Mouse (Mus musculus): Measurements from ENCODE around the gene Rsph3b. TPM values are rescaled to one million over a fixed set of nuclear protein-coding genes. Genes with fewer than 3 reads are reported as not detected.

The Rsph3b gene
- polyA plus RNA-seq, 1 experiment from 2014 or later: 56.1 TPM

- Histone ChIP-seq H3K9ac (replicated peaks; ENCODE audit: low read depth, low read length) (no peak overlapping the region), H3K27me3 (replicated peaks; ENCODE audit: control insufficient read depth, insufficient read depth, low read length) (no peaks in the 10 kb centered on the region), H3K27ac (ENCODE audit: low read length) (peak overlapping the region; percentile 62), H3K36me3 (ENCODE audit: control insufficient read depth, insufficient read depth) (no peaks in the 10 kb centered on the region), H3K4me1 (replicated peaks; ENCODE audit: control insufficient read depth, insufficient read depth, low read length) (peaks cover 29% of the 10 kb centered on the region), H3K9me3 (ENCODE audit: control insufficient read depth, low read length) (no peaks in the 10 kb centered on the region), H3K4me2 (ENCODE audit: low read length) (no peak overlapping the region), H3K4me3 (replicated peaks; ENCODE audit: low read length) (no peak overlapping the region)
- 6% methylated on average over 12 of the region's 12 CpGs for WGBS
- peak; percentile 29 for ATAC-seq
Measured at GRCm38 (mm10) chr17:6860491-6860897, 88.0 kb downstream of the Rsph3b start.

- no peaks in the 10 kb centered on the region for H3K27me3 ChIP-seq (replicated peaks; ENCODE audit: control insufficient read depth, insufficient read depth, low read length)
- H3K4me3 ChIP-seq (replicated peaks; ENCODE audit: low read length): no peak overlapping the region
- H3K9ac ChIP-seq (replicated peaks; ENCODE audit: low read depth, low read length): no peak overlapping the region
- peak overlapping the region; percentile 62 for H3K27ac ChIP-seq (ENCODE audit: low read length)
- no peaks in the 10 kb centered on the region for H3K36me3 ChIP-seq (ENCODE audit: control insufficient read depth, insufficient read depth)
- ATAC-seq: no peak
- peaks cover 29% of the 10 kb centered on the region for H3K4me1 ChIP-seq (replicated peaks; ENCODE audit: control insufficient read depth, insufficient read depth, low read length)
- H3K4me2 ChIP-seq (ENCODE audit: low read length): no peak overlapping the region
- H3K9me3 ChIP-seq (ENCODE audit: control insufficient read depth, low read length): no peaks in the 10 kb centered on the region
- WGBS: 10% methylated on average over 4 of the region's 4 CpGs
Measured at GRCm38 (mm10) chr17:6860067-6860466, 88.4 kb downstream of the Rsph3b start.

Small RNA genes within 50 kb of the gene (microRNA-seq; reads per million reads assigned to microRNA genes)
- gene Mir692-1: not detected

Other genes with a start within 250 kb of the Rsph3b start
- gene Ezr, start 165.9 kb downstream of the Rsph3b start, polyA plus RNA-seq (2015; fragmentation: Nextera tagmentation; extraction: Ambion mirVana): 100 and 127 TPM in 2 replicates
- 47.7 and 51.7 TPM in 2 replicates for gene Tagap1, start 12.5 kb upstream of the Rsph3b start, polyA plus RNA-seq (2015; fragmentation: Nextera tagmentation; extraction: Ambion mirVana)
- gene Rnaset2b, start 22.0 kb upstream of the Rsph3b start, polyA plus RNA-seq (2015; fragmentation: Nextera tagmentation; extraction: Ambion mirVana): 83.1 and 87.9 TPM in 2 replicates
- 0.25 and 0.31 TPM in 2 replicates for gene Gm49721, start 30.2 kb upstream of the Rsph3b start, polyA plus RNA-seq (2015; fragmentation: Nextera tagmentation; extraction: Ambion mirVana)
- gene Gm1604a, start 76.9 kb upstream of the Rsph3b start, polyA plus RNA-seq (2015; fragmentation: Nextera tagmentation; extraction: Ambion mirVana): 0.77 TPM in 1 of 2 replicates, not detected in the other
- gene Rps6ka2, start 221.4 kb upstream of the Rsph3b start, polyA plus RNA-seq (2015; fragmentation: Nextera tagmentation; extraction: Ambion mirVana): 23.8 and 24.0 TPM in 2 replicates